Mouse (Mus musculus) natural killer cell, adult 2 months (primary cell): ENCODE data around the gene Shroom3.

ENCODE experiments used
- DNase-seq, 2 experiments: peaks; one replicate each; pipeline ENCODE4 v3.0.0; 2022; ENCODE audit warnings: low spot score in 2 of 2

The Shroom3 gene

GRCm38 (mm10) chr5:92683351-92683807 is at the start of gene Shroom3:
Shroom3 (plus strand) TSS chr5:92683435.
- no peak for DNase-seq

- DNase-seq: no peak
Measured at GRCm38 (mm10) chr5:92633526-92633925, 49.7 kb upstream of the Shroom3 start.

- DNase-seq: no peak
Measured at GRCm38 (mm10) chr5:92634916-92635315, 48.3 kb upstream of the Shroom3 start.

DNA sequence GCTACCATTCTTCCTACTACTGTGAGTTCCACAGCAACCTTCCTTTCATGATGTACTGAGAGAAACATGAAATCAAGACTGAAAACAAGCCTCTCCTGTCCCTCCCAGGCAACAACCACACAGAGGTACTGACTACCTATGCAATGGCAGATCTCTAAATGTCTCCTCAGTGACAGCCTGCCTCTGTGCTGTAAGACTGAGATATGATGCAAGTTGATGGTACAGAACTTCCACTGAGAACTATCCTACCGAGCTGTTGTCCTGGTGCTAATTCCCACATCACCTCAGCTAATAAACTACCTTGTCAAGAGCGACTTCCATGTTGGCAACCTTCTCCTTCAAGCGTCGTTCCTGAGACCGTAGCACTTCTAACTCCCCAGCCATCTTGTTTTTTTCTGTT is 47.3 kb upstream of the Shroom3 start:
- no peak for DNase-seq

DNA sequence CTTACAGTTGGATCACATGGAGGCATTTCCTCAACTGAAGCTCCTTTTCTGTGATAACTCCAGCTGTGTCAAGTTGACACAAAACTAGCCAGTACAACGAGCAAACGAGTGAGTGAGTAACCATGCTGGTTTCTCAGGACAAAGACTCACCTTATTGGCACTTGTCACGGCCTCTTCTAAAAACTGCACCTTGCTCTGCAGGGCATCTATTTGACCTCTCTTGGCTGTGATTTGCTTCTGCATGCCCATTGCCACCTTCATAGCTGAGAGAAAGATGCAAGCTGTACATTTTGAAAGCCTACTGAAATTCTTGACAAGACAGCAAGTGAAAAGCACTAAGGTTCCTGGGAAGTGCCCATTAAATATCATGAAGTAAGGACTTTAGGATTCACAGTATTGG is 42.4 kb upstream of the Shroom3 start:
- DNase-seq: no peak

DNA sequence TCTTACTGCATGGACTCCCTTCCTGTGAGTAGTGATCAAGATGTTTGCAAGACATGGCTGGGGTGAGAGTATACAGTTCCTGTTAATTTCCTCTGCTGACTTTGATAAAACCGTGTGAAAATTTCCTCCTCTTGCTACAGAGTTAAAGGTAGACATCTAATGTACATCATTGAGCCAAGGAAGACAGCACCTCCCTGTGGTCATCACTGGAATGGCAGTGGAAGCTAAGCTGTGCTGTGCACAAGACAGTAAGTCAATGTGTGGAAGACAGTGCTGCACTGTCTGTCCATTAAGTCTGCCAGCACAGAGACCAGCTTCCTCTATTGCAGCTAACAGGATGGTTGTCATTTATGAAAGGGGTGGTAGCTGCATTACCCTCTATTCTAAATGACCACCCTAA is 27.0 kb upstream of the Shroom3 start:
- DNase-seq: peak; percentile 23 to 62

DNA sequence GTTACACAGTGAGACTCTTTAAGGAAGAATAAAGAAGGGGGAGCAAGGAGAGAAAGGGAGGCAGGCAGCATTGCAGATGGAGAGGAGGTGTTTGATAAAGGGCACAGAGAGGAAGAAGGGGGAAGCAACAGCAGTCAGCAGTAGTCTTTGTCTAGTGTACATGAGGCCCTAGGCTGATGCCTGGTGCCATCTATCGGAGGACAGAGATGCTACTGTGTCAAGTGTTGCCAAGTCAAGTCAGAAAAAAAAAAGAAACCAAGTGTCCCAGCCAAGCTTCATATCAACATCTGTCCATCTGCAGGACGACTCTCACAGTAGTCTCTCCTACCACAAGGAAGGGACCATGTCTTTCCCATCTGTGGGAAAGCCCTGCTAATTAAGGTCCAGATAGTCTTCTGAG is 18.9 kb upstream of the Shroom3 start:
- no peak for DNase-seq

- DNase-seq: no peak
Measured at GRCm38 (mm10) chr5:92666860-92667259, 16.4 kb upstream of the Shroom3 start.

GRCm38 (mm10) chr5:92674859-92675573 is 8.2 kb upstream of the Shroom3 start, which contains the start of gene Ccdc158:
Ccdc158 (minus strand) TSS chr5:92675271.
- peak; percentile 55 to 67 for DNase-seq

- DNase-seq: no peak
Measured at GRCm38 (mm10) chr5:92675574-92675920, 7.7 kb upstream of the Shroom3 start.

- DNase-seq: no peak
Measured at GRCm38 (mm10) chr5:92679441-92679840, 3.8 kb upstream of the Shroom3 start.

DNA sequence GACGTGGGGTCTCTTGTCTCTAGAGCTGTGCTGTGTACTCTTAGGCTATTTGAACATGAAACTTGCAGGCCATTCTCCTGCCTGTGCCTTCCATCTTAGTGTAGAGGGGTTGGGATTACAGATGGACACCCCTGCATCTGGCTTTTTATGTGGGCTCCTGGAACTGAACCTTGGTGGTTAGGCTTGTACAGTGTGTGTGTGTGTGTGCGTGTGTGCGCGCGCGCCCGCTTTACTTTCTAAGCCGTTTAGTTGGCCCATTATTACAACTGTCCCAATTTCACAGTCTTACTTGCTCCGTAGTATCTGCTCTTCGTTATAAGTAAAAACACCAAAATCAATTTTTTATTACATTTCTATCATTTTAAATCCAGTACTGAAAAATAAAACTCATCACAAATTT is 1.4 kb upstream of the Shroom3 start:
- DNase-seq: no peak

DNA sequence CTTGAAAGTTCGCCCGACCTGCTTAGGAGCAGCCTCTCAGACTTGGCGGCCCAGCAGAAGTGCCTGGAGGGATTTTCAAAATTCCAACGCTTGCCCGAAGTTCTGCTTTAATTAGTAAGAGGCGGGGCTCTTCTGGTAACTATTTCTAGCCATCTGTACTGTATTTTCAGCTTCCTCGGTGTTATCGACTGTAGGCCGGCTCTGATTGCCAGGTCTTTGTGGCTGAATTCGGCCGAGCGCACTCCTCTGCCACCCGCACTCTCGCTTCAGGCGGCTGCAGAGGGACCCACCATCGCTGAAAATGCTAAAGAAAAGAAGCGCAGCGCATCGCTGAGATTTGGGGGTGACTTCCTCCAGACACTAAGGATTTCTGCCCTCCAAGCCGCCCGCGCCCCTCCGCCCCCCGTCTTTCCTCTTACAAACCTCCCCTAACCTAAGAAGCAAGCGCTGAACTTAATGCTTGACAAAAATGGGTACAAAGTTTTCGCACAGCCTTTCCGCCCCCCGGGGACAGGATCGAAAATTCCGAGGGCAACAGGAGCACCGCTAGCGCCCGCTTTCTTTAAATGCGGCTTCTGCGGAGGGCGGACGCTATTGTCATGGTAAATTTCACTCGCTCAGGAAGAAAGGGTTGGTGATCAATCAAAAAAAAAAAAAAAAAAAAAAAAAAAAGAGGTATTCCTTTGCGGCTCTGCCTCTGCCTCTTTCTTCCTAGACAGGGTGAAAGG is 450 bp upstream of the Shroom3 start:
- DNase-seq: no peak

- DNase-seq: no peak
Measured at GRCm38 (mm10) chr5:92683871-92684475, 738 bp downstream of the Shroom3 start.

- DNase-seq: no peak
Measured at GRCm38 (mm10) chr5:92684715-92685460, 1.7 kb downstream of the Shroom3 start.

- no peak for DNase-seq
Measured at GRCm38 (mm10) chr5:92688124-92688523, 4.9 kb downstream of the Shroom3 start.

DNA sequence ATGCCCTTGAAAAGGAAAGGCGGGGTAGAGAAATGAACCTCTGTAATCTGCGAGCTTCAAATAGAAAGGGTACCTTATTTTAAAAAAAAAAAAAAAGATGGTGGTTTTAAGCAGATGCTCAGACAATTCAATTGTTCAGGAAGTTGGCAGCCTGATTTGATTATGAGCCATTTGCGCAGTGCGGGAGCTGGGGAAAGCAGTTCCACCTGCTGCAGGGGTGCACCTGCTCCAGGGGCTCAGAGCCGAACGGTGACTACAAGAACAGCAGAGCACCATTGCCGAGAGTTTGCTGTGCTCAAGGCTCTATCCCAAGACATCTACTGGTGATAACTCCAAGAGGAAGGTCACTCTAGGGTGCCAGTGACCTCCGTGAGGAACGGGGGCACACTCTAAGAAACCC is 5.3 kb downstream of the Shroom3 start:
- no peak for DNase-seq

DNA sequence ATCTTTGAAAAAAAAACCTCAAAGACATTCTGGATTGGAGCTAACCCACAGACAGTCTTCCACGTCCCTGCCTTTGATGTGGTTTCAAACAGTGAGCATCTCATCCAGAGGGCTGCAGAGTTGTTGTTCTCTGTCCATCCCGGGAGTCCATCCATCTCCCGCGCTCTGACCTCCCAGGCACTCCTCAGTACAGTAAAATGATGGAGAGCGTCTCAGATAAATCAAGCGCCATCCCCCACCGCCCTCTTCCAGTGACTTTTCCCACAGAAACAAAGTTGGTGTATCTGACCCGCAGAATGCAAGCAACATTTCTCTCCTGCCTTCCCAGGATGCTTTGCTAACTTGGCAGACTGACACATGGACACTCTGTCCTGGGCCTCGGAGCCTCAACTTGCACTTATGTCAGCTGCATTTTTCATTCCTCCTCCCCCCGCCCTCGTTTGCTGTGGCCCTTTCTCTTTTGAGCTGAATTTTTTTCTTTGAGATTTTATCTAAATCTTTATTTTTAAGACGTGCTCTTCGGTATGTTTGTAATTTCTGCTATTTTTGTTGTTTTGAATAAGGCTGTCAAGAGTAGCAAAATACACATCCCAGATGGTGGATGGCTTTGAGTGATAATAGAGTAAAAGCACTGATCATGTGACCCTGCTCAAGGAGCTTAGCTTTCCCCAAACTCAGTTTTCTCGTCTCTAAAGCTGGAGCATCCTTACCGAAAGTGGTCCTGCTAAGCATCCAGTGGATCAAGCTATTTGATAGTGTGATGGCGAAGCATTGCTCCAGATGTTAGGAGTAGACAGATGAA is 9.2 kb downstream of the Shroom3 start:
- no peak for DNase-seq

DNA sequence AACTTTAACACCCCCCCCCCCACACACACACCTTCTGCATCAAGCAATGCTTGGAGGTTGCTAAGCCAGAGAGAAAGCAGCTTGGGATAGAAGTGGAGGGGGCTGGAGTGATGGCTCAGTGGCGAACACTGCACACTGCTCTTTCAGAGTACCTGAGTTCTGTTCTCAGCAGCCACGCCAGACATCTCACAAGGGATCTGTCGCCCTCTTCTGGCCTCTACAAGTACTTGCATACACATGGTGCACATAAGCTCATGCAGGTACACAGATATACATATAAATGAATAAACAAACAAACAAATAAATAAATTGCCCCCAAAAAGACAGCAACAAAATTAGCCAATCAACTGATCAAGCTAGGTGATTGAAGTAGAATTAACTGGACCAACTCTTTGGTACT is 10.5 kb downstream of the Shroom3 start:
- DNase-seq: no peak

GRCm38 (mm10) chr5:92694316-92694995 is 11.2 kb downstream of the Shroom3 start:
- DNase-seq: no peak
